Mouse (Mus musculus) small intestine, adult 2 months (tissue): ENCODE results near the gene Incenp. TPM values are rescaled to one million over a fixed set of nuclear protein-coding genes. Genes with fewer than 3 reads are reported as not detected.

Experiments used
- H3K27ac ChIP-seq: fragments of 200-500 bp; 2 replicates; pipeline ENCODE4 v1.5.1; 2012; ENCODE audit warnings: low read depth, low read length, control low read depth, inconsistent platforms; ENCODE audit not compliant: insufficient read depth
- H3K27me3 ChIP-seq: fragments of 200-500 bp; 2 replicates; pipeline ENCODE4 v1.6.1; 2012; ENCODE audit warnings: mild to moderate bottlenecking, moderate library complexity, low read length, inconsistent platforms; ENCODE audit not compliant: control insufficient read depth, insufficient read depth
- H3K36me3 ChIP-seq: fragments of 200-500 bp; 2 replicates; pipeline ENCODE4 v1.6.1; 2012; ENCODE audit warnings: mild to moderate bottlenecking, low read length, control low read depth, inconsistent platforms; ENCODE audit not compliant: control insufficient read depth, insufficient read depth
- H3K4me1 ChIP-seq: fragments of 200-500 bp; 2 replicates; pipeline ENCODE4 v1.6.1; 2012; ENCODE audit warnings: low read length, inconsistent platforms, mixed read lengths; ENCODE audit not compliant: control insufficient read depth, insufficient read depth, insufficient read length
- H3K4me3 ChIP-seq: fragments of 200-500 bp; 2 replicates; pipeline ENCODE4 v1.5.1; 2012; ENCODE audit warnings: low read depth, mild to moderate bottlenecking, control low read depth, inconsistent platforms, low read length, moderate library complexity
- CTCF ChIP-seq: fragments of 200-500 bp; IDR thresholded peaks from 2 replicates; pipeline ENCODE4 v1.5.1; 2012; ENCODE audit warnings: low read depth, mild to moderate bottlenecking, control low read depth, inconsistent platforms, low read length, moderate library complexity, mixed read lengths; ENCODE audit not compliant: insufficient replicate concordance, insufficient read length; ENCODE audit errors: extremely low read depth
- POLR2A ChIP-seq: fragments of 200-500 bp; IDR thresholded peaks from 2 replicates; pipeline ENCODE4 v1.6.1; 2012; ENCODE audit warnings: low read depth, mild to moderate bottlenecking, control low read depth, inconsistent platforms, low read length, moderate library complexity
- WGBS: fragments of 180-500 bp; shearing (Covaris S2); methylation state at CpG from one replicate; pipeline ENCODE4 v1.1.7; 2018; 5-methylcytosine and 5-hydroxymethylcytosine counted together
- polyA plus RNA-seq: library from polyadenylated mRNA; depleted of rRNA; stranded (reverse); fragments of >200 nt; gene quantifications from 2 replicates; pipeline ENCODE4 v1.2.3, GENCODE M21; 2012

Gene Incenp
- polyA plus RNA-seq, 1 experiment, result 20.4 TPM

DNA sequence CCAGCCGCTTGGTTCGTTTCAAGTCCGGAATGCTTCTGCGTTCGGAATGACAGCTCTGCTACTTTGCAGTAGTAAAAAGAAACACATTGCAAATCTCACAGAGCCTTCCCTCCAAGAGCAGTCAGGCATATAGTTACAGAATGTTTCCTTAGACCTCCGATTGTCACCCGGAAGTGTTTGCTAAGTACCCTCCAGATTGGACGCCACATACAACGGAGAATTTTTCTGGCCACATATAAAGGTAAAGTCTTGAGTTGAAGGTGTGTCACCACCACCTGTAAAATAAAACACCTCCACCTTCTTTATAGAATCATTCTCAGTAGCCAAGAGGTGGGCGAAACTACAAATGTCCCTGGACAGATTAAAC, 412 bp upstream of the Incenp start:
- 8% methylated on average over 10 of the region's 10 CpGs for WGBS
- peak overlapping the region; percentile 62 for H3K4me3 ChIP-seq
- TF ChIP-seq POLR2A (no peak), CTCF (no peak)
- no peaks in the 10 kb centered on the region for H3K27me3 ChIP-seq
- H3K27ac ChIP-seq, result peak overlapping the region; percentile 94
- H3K4me1 ChIP-seq, result peaks cover 11% of the 10 kb centered on the region; the same call in 1 of the 2 replicates
- no peaks in the 10 kb centered on the region for H3K36me3 ChIP-seq

DNA sequence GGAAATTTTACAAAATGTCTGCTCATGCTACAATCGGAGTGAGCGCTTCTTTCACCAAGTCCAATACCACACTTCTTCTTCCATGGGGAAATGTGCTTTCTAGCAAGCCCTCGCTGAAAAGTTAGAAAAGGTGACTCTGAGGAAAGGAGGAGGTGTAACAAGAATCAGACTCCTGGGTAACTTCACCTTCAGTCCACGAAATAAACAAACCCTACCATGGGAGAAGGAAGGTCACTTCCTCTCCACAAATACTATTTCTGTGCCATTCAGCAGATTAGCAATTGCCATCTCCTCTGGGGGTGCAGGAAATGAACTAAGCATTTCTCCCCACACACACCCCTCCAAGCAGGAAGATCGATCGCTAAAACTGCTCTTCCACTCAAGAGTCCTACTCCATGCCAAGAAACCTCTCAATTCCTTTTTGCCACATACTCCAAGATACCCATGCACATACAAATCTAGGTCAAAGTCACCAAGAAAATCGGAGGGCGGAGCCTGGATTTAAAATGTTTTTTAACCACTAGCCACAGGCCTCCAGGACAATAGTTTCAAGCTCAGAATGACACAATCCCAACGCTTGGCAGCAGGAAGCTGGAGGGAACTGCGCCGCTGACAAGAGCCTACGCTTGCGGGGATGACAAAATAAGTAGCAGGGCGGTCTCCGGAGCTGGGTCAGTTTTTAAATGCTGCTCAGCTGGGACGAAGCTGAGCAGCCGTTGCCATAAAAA, 848 bp downstream of the Incenp start:
- Histone ChIP-seq H3K36me3 (peaks cover 5% of the 10 kb centered on the region), H3K4me1 (peaks cover 11% of the 10 kb centered on the region; the same call in 1 of the 2 replicates), H3K27me3 (no peaks in the 10 kb centered on the region), H3K4me3 (peak overlapping the region; percentile 82), H3K27ac (peak overlapping the region; percentile 30)
- WGBS, result 4% methylated on average over 17 of the region's 17 CpGs
- TF ChIP-seq CTCF, result no peak
- no peak for TF ChIP-seq POLR2A

DNA sequence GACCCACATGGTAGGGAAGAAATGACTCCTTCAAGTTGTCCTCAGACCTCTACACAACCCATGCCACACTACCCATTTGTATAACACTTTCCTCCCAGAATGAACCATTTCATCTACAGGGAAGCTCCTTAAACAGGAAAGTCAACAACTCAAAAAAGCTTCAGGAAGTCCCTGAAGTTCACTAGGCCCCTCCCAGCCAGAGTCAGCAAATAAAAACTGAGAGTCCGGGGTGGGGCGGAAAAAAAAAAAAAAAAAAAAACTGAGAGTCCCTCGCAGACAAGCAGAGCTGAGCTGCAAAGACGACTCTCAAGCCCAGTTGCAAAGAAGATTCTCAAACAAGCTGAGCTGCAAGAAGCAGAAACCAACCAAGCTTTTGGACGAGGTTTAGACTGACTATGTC, 3.3 kb downstream of the Incenp start:
- TF ChIP-seq CTCF (no peak), POLR2A (no peak)
- peaks cover 11% of the 10 kb centered on the region; the same call in 1 of the 2 replicates for H3K4me1 ChIP-seq
- 39% methylated on average over 5 of the region's 5 CpGs for WGBS
- H3K27me3 ChIP-seq, result no peaks in the 10 kb centered on the region
- no peak overlapping the region for H3K27ac ChIP-seq
- no peak overlapping the region for H3K4me3 ChIP-seq
- peaks cover 15% of the 10 kb centered on the region for H3K36me3 ChIP-seq

DNA sequence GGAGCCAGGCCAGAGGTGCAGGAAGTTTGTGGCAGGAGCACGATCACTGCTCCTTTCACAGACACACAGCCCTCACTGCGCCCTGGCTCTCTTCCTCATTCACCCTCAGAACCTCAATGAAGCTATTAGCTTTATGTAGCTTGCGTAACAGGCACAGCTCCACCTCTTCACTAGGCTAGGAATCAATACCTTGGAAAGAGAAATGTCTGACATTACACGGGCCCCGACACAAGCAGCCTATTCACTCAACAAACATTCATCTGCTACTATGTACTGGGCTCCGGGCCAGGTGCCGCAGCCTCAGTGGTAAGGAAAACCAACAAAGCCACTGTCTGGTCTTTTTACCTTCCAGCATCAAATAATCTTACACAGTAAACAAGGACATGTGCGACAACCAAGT, 12.6 kb downstream of the Incenp start:
- Histone ChIP-seq H3K4me1 (no peaks in the 10 kb centered on the region), H3K27me3 (no peaks in the 10 kb centered on the region), H3K27ac (no peak overlapping the region), H3K4me3 (no peak overlapping the region), H3K36me3 (peaks cover 42% of the 10 kb centered on the region)
- no peak for TF ChIP-seq POLR2A
- no peak for TF ChIP-seq CTCF
- WGBS, result 46% methylated on average over 8 of the region's 8 CpGs

DNA sequence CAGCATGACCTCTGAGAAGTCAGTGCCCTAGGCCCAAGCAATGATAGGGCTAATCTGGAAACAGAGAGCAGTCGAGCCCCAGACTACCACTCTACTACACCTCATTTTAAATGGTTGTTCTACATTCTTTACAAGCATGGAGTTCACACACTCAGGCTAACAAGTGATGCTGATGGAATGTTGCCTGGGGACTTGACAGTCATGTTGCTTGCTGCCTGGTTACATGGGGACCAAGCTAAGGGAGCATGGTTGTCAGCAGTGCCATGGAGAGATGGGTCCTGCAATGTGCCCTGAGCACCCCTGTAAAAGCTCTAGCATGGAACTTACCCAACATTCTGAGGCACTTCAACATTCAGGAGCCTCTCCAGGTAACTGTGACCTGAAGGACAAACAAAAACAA, 13.0 kb downstream of the Incenp start:
- H3K4me1 ChIP-seq, result no peaks in the 10 kb centered on the region
- TF ChIP-seq CTCF (no peak), POLR2A (no peak)
- WGBS, result 89% methylated on average over 1 of the region's 1 CpGs
- H3K27me3 ChIP-seq, result no peaks in the 10 kb centered on the region
- H3K27ac ChIP-seq, result no peak overlapping the region
- H3K4me3 ChIP-seq, result no peak overlapping the region
- peaks cover 43% of the 10 kb centered on the region for H3K36me3 ChIP-seq

DNA sequence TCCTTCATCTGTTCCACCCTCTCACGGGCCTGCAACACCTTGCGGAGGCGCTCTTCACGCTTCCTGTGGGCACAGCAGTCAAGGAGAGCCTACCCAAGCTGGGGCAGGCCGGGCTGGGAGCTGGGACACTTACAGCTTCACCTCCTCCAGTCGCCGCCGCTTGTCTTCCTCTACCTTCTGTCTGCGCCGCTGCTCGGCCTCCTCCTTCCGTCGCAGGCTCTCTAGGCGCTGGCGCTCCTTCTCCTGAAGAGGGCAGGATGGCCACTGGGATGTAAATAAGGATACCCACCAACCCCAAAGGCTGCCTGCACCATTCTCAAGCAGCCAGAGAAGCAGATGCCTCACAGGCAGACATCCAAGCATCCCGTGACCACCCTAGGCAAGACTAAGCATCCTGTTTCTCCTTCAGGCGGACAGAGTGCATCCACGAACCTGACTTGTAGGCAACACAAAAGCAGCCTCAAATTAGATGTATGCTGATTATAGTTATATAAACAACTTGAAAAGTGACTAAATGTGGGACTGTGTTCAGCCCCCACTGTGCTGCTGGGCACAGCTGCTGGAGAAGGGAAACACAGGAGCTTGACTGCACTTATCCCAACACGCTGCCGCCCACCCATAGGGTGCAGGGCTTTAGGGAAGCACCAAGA, 21.0 kb downstream of the Incenp start:
- Histone ChIP-seq H3K27me3 (no peaks in the 10 kb centered on the region), H3K4me3 (no peak overlapping the region), H3K27ac (no peak overlapping the region), H3K4me1 (no peaks in the 10 kb centered on the region), H3K36me3 (peaks cover 67% of the 10 kb centered on the region)
- WGBS, result 97% methylated on average over 20 of the region's 20 CpGs
- no peak for TF ChIP-seq POLR2A
- TF ChIP-seq CTCF, result no peak

DNA sequence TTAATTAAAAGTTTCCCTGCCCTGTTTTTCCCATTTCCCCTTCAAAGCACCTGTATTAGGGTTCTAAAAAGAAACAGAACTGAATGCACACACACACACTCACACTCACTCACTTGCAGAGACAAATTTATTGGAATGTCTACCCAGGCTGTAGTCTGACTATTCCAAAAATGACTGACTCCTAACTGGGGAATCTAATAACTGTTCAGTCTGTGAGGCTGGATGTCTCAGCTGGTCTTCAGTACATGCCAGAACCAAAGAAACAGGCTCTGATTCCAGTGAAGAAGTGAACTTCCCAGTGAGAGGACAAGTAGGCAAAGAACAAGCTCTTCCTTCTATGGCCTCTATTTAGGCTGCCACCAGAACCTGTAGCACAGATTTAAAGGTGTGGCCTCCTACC, 33.9 kb downstream of the Incenp start:
- no peak overlapping the region for H3K27ac ChIP-seq
- no peaks in the 10 kb centered on the region for H3K4me1 ChIP-seq
- no peak for TF ChIP-seq POLR2A
- no peaks in the 10 kb centered on the region for H3K27me3 ChIP-seq
- no peaks in the 10 kb centered on the region for H3K36me3 ChIP-seq
- H3K4me3 ChIP-seq, result no peak overlapping the region
